Mouse (Mus musculus) ES-Bruce4 (cell line): ENCODE measurements around the gene Grap2. TPM values are rescaled to one million over a fixed set of nuclear protein-coding genes. Genes with fewer than 3 reads are reported as not detected.

ENCODE experiments used
- H3K27ac ChIP-seq: 2 replicates; pipeline ENCODE4 v1.5.1; 2012; ENCODE audit warnings: low read length, inconsistent platforms; ENCODE audit not compliant: insufficient read depth
- H3K27me3 ChIP-seq: 2 replicates; pipeline ENCODE4 v1.6.1; 2012; ENCODE audit warnings: mild to moderate bottlenecking, low read length, inconsistent platforms; ENCODE audit not compliant: control insufficient read depth, poor library complexity, insufficient read depth, severe bottlenecking
- H3K36me3 ChIP-seq: 2 replicates; pipeline ENCODE4 v1.6.1; 2012; ENCODE audit warnings: inconsistent platforms, mild to moderate bottlenecking, low read length, moderate library complexity; ENCODE audit not compliant: control insufficient read depth, poor library complexity, insufficient read depth, severe bottlenecking
- H3K4me1 ChIP-seq: one replicate; pipeline ENCODE4 v1.8.1; 2011; ENCODE audit warnings: low read length; ENCODE audit not compliant: control insufficient read depth, insufficient read depth
- H3K4me3 ChIP-seq: 2 replicates; pipeline ENCODE4 v1.5.1; 2011; ENCODE audit warnings: low read depth, mild to moderate bottlenecking, low read length
- H3K9ac ChIP-seq: 2 replicates; pipeline ENCODE4 v1.6.1; 2012; ENCODE audit warnings: low read depth, mild to moderate bottlenecking, inconsistent platforms; ENCODE audit not compliant: poor library complexity, severe bottlenecking
- H3K9me3 ChIP-seq: replicated peaks from 2 replicates; pipeline ENCODE4 v1.6.1; 2012; ENCODE audit warnings: mild to moderate bottlenecking, low read length, inconsistent platforms; ENCODE audit not compliant: control insufficient read depth, poor library complexity, insufficient read depth, severe bottlenecking
- CTCF ChIP-seq: IDR thresholded peaks from one replicate; pipeline ENCODE4 v1.8.1; 2011; ENCODE audit warnings: low read depth, low read length
- EP300 ChIP-seq: IDR thresholded peaks from 2 replicates; pipeline ENCODE4 v1.6.1; 2011; ENCODE audit warnings: low read depth, low read length; ENCODE audit not compliant: insufficient read depth
- POLR2A ChIP-seq: IDR thresholded peaks from one replicate; pipeline ENCODE4 v1.8.1; 2011; ENCODE audit warnings: low read length; ENCODE audit not compliant: insufficient read depth
- polyA plus RNA-seq: library from polyadenylated mRNA; stranded (reverse); fragments of >200 nt; gene quantifications from 2 replicates; pipeline ENCODE4 v1.2.4, GENCODE M21; 2011; ENCODE audit warnings: low read depth; ENCODE audit not compliant: missing spikeins, insufficient read depth, insufficient read length

Grap2 gene
- polyA plus RNA-seq, 1 experiment: 0.51 TPM

GRCm38 (mm10) chr15:80563634-80564208 is 8.7 kb upstream of the Grap2 start:
- H3K4me3 ChIP-seq: no peak overlapping the region
- no peaks in the 10 kb centered on the region for H3K27me3 ChIP-seq
- TF ChIP-seq CTCF: peak; percentile 19
- no peak for TF ChIP-seq POLR2A
- H3K9me3 ChIP-seq: no peaks in the 10 kb centered on the region
- H3K9ac ChIP-seq: no peak overlapping the region
- no peak overlapping the region for H3K27ac ChIP-seq
- H3K4me1 ChIP-seq: no peaks in the 10 kb centered on the region
- no peaks in the 10 kb centered on the region for H3K36me3 ChIP-seq

- no peak within 1 kb of the TSS for H3K27ac ChIP-seq
- H3K9me3 ChIP-seq: no peaks in the 10 kb centered on the region
- no peak for TF ChIP-seq EP300
- no peak for TF ChIP-seq CTCF
- TF ChIP-seq POLR2A: no peak
- H3K36me3 ChIP-seq: no peaks in the 10 kb centered on the region
- H3K4me1 ChIP-seq: no peaks in the 10 kb centered on the region
- no peak within 1 kb of the TSS for H3K9ac ChIP-seq
- H3K27me3 ChIP-seq: no peaks in the 10 kb centered on the region
- H3K4me3 ChIP-seq: no peak within 1 kb of the TSS
Measured at GRCm38 (mm10) chr15:80565106-80565665, 7.2 kb upstream of the Grap2 start, which contains the start of gene Enthd1. Gene Enthd1 (minus strand): TSS chr15:80565156.

GRCm38 (mm10) chr15:80566696-80567095 is 5.7 kb upstream of the Grap2 start:
- Histone ChIP-seq H3K4me1 (no peaks in the 10 kb centered on the region), H3K4me3 (no peak overlapping the region), H3K9me3 (no peaks in the 10 kb centered on the region), H3K27ac (no peak overlapping the region), H3K36me3 (no peaks in the 10 kb centered on the region), H3K9ac (no peak overlapping the region), H3K27me3 (no peaks in the 10 kb centered on the region)
- TF ChIP-seq EP300 (no peak), CTCF (no peak), POLR2A (no peak)

GRCm38 (mm10) chr15:80567139-80567538 is 5.3 kb upstream of the Grap2 start:
- H3K27me3 ChIP-seq: no peaks in the 10 kb centered on the region
- TF ChIP-seq EP300 (no peak), CTCF (no peak), POLR2A (no peak)
- H3K4me1 ChIP-seq: no peaks in the 10 kb centered on the region
- H3K27ac ChIP-seq: no peak overlapping the region
- H3K9me3 ChIP-seq: no peaks in the 10 kb centered on the region
- no peak overlapping the region for H3K9ac ChIP-seq
- no peaks in the 10 kb centered on the region for H3K36me3 ChIP-seq
- H3K4me3 ChIP-seq: no peak overlapping the region

- H3K27me3 ChIP-seq: no peaks in the 10 kb centered on the region
- peaks cover 1% of the 10 kb centered on the region for H3K4me1 ChIP-seq
- no peaks in the 10 kb centered on the region for H3K9me3 ChIP-seq
- no peak overlapping the region for H3K27ac ChIP-seq
- no peak overlapping the region for H3K9ac ChIP-seq
- H3K36me3 ChIP-seq: no peaks in the 10 kb centered on the region
- no peak for TF ChIP-seq POLR2A
- no peak for TF ChIP-seq EP300
- no peak for TF ChIP-seq CTCF
- no peak overlapping the region for H3K4me3 ChIP-seq
Measured at GRCm38 (mm10) chr15:80567731-80568130, 4.7 kb upstream of the Grap2 start.

GRCm38 (mm10) chr15:80569205-80569604 is 3.2 kb upstream of the Grap2 start:
- Histone ChIP-seq H3K4me1 (peaks cover 1% of the 10 kb centered on the region), H3K9me3 (no peaks in the 10 kb centered on the region), H3K27ac (no peak overlapping the region), H3K36me3 (no peaks in the 10 kb centered on the region), H3K9ac (no peak overlapping the region), H3K27me3 (no peaks in the 10 kb centered on the region), H3K4me3 (no peak overlapping the region)
- TF ChIP-seq POLR2A (no peak), CTCF (no peak), EP300 (no peak)
